Mouse (Mus musculus): ENCODE data around the gene Bcl2. TPM values are rescaled to one million over a fixed set of nuclear protein-coding genes. Genes with fewer than 3 reads are reported as not detected.

Bcl2 gene
- polyA plus RNA-seq, 1 experiment, result 6.7 TPM

DNA sequence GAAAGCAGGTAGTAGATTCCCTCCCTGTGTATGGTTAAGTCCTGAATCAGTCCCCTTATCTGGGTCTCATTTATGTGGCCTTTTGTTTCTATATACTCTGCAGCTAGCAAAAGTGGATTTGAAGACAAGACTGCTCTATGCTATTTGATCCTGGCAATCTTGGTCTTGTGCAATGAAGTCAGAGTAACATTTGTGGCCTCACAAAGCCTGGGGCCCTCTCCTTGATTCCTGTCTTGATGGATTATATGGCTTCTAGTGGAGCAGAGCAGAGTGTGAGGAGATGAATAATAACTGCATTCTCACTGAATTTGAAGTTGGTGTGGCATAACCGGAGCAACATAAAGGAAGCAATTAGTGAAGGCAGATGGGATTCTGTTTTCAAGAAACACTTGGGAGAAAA is 186.5 kb downstream of the Bcl2 start:
- no peak for DNase-seq (ENCODE audit: extremely low spot score in 1 of 2, low spot score in 1 of 2)

- DNase-seq (ENCODE audit: extremely low spot score in 1 of 2, low spot score in 1 of 2), result peak in 1 of 2 experiments; percentile 49
These were observed 187.3 kb downstream of the Bcl2 start for GRCm38 (mm10) chr1:106526751-106527150.

- DNase-seq (ENCODE audit: extremely low spot score in 1 of 2, low spot score in 1 of 2), result no peak
These were observed 188.0 kb downstream of the Bcl2 start for GRCm38 (mm10) chr1:106526112-106526511.

GRCm38 (mm10) chr1:106523741-106524140 is 190.3 kb downstream of the Bcl2 start:
- no peak for DNase-seq (ENCODE audit: extremely low spot score in 1 of 2, low spot score in 1 of 2)

DNA sequence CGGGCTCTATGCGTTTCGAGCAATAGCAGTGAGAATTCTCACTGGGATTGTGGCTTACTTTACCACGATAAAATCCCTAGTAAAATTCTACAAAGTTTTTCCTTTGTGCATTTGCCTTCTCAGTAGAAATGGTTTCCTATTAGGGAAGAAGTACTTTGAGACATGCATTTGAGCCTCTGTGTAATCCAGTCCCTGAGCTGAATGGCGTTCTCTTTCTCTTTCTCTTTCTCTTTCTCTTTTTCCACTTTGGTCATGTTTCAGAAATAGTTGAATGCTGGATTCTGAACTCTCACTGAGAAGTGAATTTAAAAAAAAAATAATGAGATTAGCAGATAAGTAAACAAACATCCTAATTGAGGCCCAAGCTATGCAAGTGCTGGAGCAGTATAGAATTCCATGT is 191.1 kb downstream of the Bcl2 start:
- no peak for DNase-seq (ENCODE audit: extremely low spot score in 1 of 2, low spot score in 1 of 2)

- DNase-seq (ENCODE audit: extremely low spot score in 1 of 2, low spot score in 1 of 2), result no peak
These were observed 196.4 kb downstream of the Bcl2 start for GRCm38 (mm10) chr1:106517591-106518177.

DNA sequence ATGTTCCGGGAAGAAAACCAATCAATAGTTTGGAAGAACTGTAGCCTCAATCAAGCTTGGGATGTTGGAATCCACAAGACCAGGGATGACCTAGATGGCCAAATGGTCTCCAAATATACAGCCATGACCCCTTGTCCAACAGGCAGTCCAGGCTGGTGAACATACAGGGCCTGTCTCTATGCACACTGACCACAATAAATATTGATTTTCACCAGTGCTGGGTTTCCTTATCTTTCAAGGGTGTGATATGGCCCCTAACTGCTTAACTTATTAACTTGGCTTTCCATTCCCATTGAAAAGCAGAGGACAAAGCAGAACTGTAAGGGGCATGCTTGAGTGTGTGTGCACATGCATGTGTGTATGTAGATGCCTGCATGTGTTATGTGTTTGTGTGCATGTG is 197.0 kb downstream of the Bcl2 start:
- DNase-seq (ENCODE audit: extremely low spot score in 1 of 2, low spot score in 1 of 2), result no peak

DNA sequence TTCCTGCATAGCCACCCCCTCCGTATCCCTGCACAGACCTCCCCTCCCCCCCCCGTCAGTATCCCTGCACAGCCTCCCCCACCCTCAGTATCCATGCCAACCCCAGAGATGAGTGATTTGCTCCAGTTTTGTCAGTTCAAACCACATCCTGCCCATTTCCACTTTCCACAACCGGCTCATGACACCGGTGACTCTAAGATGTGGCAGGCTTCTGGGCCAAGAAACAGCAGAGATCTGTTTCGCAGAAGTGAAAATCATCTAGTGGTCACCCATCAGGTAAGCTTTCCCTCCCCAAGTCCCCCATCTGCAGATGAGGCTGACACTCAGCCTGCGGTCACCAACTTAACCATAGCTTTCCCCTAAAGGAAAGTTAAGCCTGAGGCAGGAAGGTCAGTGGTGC is 198.5 kb downstream of the Bcl2 start:
- DNase-seq (ENCODE audit: extremely low spot score in 1 of 2, low spot score in 1 of 2), result no peak

DNA sequence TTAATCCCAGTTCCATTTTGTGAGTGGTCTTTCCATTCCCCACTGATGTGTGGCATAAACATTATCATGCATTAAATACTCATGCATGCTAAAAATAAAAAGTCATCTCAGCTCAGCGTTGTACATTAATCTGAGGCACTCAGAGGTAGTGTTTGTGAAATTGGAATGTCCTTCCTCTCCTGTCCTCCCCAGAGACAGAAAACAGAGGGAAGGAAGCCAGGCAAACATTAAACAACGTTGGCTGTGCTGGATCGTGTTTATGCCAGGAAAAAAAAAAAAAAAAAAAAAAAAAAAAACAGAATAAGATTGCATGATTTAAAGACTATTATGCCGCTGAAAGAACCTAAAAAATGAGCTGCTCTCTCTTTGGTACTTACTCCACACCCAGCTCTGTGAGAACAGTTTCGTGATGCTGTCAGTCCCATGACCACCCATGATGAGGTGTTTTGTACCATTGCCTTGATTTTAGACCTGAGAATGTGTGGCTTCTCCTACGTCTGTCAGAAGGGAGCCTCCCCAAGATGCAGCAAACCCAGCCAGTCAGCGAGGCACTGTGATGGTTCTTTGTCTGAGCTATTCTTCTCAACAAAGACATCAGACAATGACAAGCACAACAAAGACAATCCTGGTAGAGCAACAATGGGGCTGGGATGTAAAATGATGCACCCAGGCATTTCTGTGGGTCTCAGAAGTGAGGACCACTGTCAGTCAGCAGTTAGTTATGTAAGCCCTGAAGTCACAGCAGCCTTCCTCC is 200.0 kb downstream of the Bcl2 start:
- peak in 1 of 2 experiments; percentile 9 for DNase-seq (ENCODE audit: extremely low spot score in 1 of 2, low spot score in 1 of 2)

GRCm38 (mm10) chr1:106513481-106513880 is 200.6 kb downstream of the Bcl2 start:
- DNase-seq (ENCODE audit: extremely low spot score in 1 of 2, low spot score in 1 of 2), result no peak

DNA sequence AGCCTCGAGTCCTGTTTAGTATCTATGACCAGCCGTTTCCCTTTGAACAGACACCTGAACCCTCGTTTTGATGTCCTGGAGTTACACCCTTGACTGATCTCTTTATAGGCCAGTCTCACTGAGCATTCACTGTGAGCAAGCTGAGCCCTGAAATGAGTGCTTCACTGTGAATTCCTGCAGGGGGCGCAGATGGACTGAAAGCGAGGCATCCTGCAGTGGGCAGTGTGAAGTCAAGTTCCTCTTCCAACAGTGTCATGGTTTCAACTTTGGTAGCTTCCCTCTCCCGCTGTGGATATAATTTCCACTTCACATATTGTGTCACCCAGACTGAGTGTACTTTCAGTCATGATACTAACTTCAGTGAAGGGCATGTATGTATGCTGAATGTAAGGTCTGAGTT is 202.5 kb downstream of the Bcl2 start:
- DNase-seq (ENCODE audit: extremely low spot score in 1 of 2, low spot score in 1 of 2), result peak; percentile 20 to 78

- no peak for DNase-seq (ENCODE audit: extremely low spot score in 1 of 2, low spot score in 1 of 2)
These were observed 206.5 kb downstream of the Bcl2 start for GRCm38 (mm10) chr1:106507556-106507955.

DNA sequence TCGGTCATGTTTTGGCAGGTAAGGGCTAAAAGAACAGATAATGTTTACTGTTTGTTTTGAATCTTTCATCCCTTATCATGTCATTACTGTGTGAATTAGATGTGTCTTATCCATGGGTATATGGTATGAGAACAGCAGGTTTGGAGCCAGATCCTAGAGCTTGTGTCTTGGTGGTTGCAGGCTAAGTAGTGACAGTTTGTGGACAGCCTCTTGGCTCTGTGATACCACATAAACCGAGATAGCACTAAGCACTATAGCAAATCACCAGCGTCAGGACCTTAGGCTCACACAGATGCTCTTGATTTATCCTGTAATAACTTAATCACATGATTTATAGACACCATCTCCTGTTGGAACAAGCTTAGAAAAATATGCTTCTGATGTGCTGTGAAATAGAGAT is 210.2 kb downstream of the Bcl2 start:
- no peak for DNase-seq (ENCODE audit: extremely low spot score in 1 of 2, low spot score in 1 of 2)

GRCm38 (mm10) chr1:106503407-106503806 is 210.7 kb downstream of the Bcl2 start:
- DNase-seq (ENCODE audit: extremely low spot score in 1 of 2, low spot score in 1 of 2), result no peak

GRCm38 (mm10) chr1:106497999-106498398 is 216.1 kb downstream of the Bcl2 start:
- no peak for DNase-seq (ENCODE audit: extremely low spot score in 1 of 2, low spot score in 1 of 2)

Other genes with a start within 250 kb of the Bcl2 start
- gene Kdsr, start 45.5 kb upstream of the Bcl2 start, polyA plus RNA-seq (2012; rRNA removed), result 17.4 and 21.4 TPM in 2 replicates
- gene Vps4b, start 82.5 kb upstream of the Bcl2 start, polyA plus RNA-seq (2012; rRNA removed), result 25.5 and 28.2 TPM in 2 replicates
- gene Serpinb5, start 146.9 kb upstream of the Bcl2 start, polyA plus RNA-seq (2012; rRNA removed), result 0.10 and 0.19 TPM in 2 replicates
- gene Serpinb12, start 220.2 kb upstream of the Bcl2 start, polyA plus RNA-seq (2012; rRNA removed), result 0.06 TPM in 1 of 2 replicates, not detected in the other

Data from frontal cortex, adult 2 months (tissue).